Mouse (Mus musculus): Measurements from ENCODE around the gene Mvb12a.

DNA sequence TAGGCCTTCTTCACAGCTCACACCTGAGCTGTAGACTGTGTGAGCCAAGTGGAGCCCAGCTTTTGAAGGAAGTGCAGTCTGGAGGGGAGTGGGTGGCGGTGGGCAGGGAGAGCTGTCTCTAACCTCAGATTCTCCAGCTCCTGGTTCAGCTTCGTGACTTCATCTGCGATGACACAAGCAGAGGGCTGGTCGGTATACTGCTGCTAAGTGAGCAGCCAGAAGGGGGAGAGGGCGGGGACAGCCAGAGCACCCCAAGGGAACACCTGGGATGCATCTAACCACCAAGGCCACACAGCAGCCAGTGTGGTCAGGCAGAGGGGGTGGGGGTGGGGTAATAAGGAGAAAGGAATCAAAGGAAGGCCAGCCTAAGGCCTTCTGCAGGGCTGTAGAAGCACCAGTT lies 7.1 kb upstream of the Mvb12a start:
- TF ChIP-seq CTCF (IDR thresholded peaks at IDR 0.05; ENCODE audit: low read depth, low read length) (no peak), POLR2A (IDR thresholded peaks at IDR 0.05; ENCODE audit: insufficient read depth, low read length) (no peak), EP300 (IDR thresholded peaks at IDR 0.05; ENCODE audit: insufficient read depth, low read depth, low read length) (no peak)

Measured in ES-Bruce4 (cell line).